Mouse (Mus musculus) G1E (cell line): ENCODE measurements around the gene Ppp1r12b. TPM values are rescaled to one million over a fixed set of nuclear protein-coding genes. Genes with fewer than 3 reads are reported as not detected.

Experiments used
- ATAC-seq: 2 replicates; pipeline ENCODE4 v1.8.0; 2016; ENCODE audit warnings: mild to moderate bottlenecking; ENCODE audit not compliant: insufficient number of reproducible peaks, poor library complexity, low FRiP score, severe bottlenecking; ENCODE audit errors: extremely low read depth
- DNase-seq: peaks from one replicate; pipeline ENCODE4 v3.0.0; 2012; ENCODE audit warnings: low spot score
- H3K27me3 ChIP-seq: 2 replicates; pipeline ENCODE4 v1.6.1; 2012; ENCODE audit warnings: mild to moderate bottlenecking, low read length, inconsistent platforms; ENCODE audit not compliant: insufficient read depth
- H3K36me3 ChIP-seq: replicated peaks from 2 replicates; pipeline ENCODE3; 2012; ENCODE audit warnings: mild to moderate bottlenecking, inconsistent platforms
- H3K4me1 ChIP-seq: 2 replicates; pipeline ENCODE4 v1.6.1; 2012; ENCODE audit warnings: low read depth, low read length, inconsistent platforms, mixed read lengths; ENCODE audit not compliant: insufficient read depth
- H3K4me3 ChIP-seq: 2 replicates; pipeline ENCODE4 v1.5.1; 2012; ENCODE audit warnings: low read depth, mild to moderate bottlenecking, inconsistent platforms, low read length, moderate library complexity, mixed read lengths
- H3K9me3 ChIP-seq: replicated peaks from 2 replicates; pipeline ENCODE4 v1.6.1; 2012; ENCODE audit warnings: inconsistent platforms
- CTCF ChIP-seq: IDR thresholded peaks from 2 replicates; pipeline ENCODE4 v1.5.1; 2012; ENCODE audit warnings: low read depth, low read length, inconsistent platforms, mixed read lengths
- GATA1 ChIP-seq: IDR thresholded peaks from 2 replicates; pipeline ENCODE4 v1.6.1; 2012; ENCODE audit warnings: borderline replicate concordance, low read length, inconsistent platforms, mixed read lengths
- GATA2 ChIP-seq: IDR thresholded peaks from 2 replicates; pipeline ENCODE4 v1.6.1; 2012; ENCODE audit warnings: low read depth, low read length, inconsistent platforms, borderline replicate concordance
- POLR2AphosphoS5 ChIP-seq: IDR thresholded peaks from 2 replicates; pipeline ENCODE4 v1.6.1; 2012; ENCODE audit warnings: low read depth, low read length, inconsistent platforms; ENCODE audit not compliant: insufficient replicate concordance
- TAL1 ChIP-seq: conservative IDR thresholded peaks from 2 replicates; pipeline ENCODE4 v1.6.1; 2012; ENCODE audit warnings: low read depth, low read length, inconsistent platforms, mixed read lengths
- polyA plus RNA-seq: library from polyadenylated mRNA; stranded (reverse); fragments of >175 nt; gene quantifications from 2 replicates; pipeline ENCODE4 v1.2.3, GENCODE M21; 2012
- total RNA-seq, 2 experiments: library from RNA; stranded (forward) in 1 of 2; stranded (reverse) in 1 of 2; fragments of 200-1000 nt in 1 of 2; fragments of >200 nt in 1 of 2; fragmentation: Nextera tagmentation in 1 of 2; gene quantifications; 2 replicates each; pipeline ENCODE4 v1.2.3; 2014 to 2017

Gene Ppp1r12b
- total and polyA plus RNA-seq, 3 experiments = 1.7 to 15.7 (median 8.2) TPM

GRCm38 (mm10) chr1:134805471-134805870 is 150.3 kb downstream of the Ppp1r12b start:
- Histone ChIP-seq H3K9me3 (no peaks in the 10 kb centered on the region), H3K4me1 (no peaks in the 10 kb centered on the region), H3K27me3 (no peaks in the 10 kb centered on the region), H3K36me3 (no peaks in the 10 kb centered on the region), H3K4me3 (no peak overlapping the region)
- no peak for ATAC-seq
- no peak for DNase-seq
- TF ChIP-seq CTCF (no peak), TAL1 (no peak), GATA2 (no peak), POLR2AphosphoS5 (no peak), GATA1 (no peak)

- Histone ChIP-seq H3K9me3 (no peaks in the 10 kb centered on the region; the same call in 1 of the 2 replicates), H3K27me3 (no peaks in the 10 kb centered on the region), H3K36me3 (peaks cover 3% of the 10 kb centered on the region), H3K4me3 (no peak overlapping the region), H3K4me1 (no peaks in the 10 kb centered on the region)
- DNase-seq = no peak
- TF ChIP-seq GATA1 = no peak
- no peak for TF ChIP-seq CTCF
- TF ChIP-seq GATA2 = no peak
- TF ChIP-seq TAL1 = no peak
- no peak for TF ChIP-seq POLR2AphosphoS5
- no peak for ATAC-seq
Measured at GRCm38 (mm10) chr1:134804373-134804772, 151.4 kb downstream of the Ppp1r12b start.

GRCm38 (mm10) chr1:134803286-134804117 is 152.2 kb downstream of the Ppp1r12b start:
- Histone ChIP-seq H3K4me1 (no peaks in the 10 kb centered on the region), H3K36me3 (peaks cover 5% of the 10 kb centered on the region), H3K4me3 (no peak overlapping the region), H3K27me3 (no peaks in the 10 kb centered on the region), H3K9me3 (no peaks in the 10 kb centered on the region; the same call in 1 of the 2 replicates)
- DNase-seq = no peak
- TF ChIP-seq TAL1 = no peak
- no peak for TF ChIP-seq GATA1
- no peak for TF ChIP-seq GATA2
- TF ChIP-seq POLR2AphosphoS5 = no peak
- TF ChIP-seq CTCF = no peak
- ATAC-seq = no peak

DNA sequence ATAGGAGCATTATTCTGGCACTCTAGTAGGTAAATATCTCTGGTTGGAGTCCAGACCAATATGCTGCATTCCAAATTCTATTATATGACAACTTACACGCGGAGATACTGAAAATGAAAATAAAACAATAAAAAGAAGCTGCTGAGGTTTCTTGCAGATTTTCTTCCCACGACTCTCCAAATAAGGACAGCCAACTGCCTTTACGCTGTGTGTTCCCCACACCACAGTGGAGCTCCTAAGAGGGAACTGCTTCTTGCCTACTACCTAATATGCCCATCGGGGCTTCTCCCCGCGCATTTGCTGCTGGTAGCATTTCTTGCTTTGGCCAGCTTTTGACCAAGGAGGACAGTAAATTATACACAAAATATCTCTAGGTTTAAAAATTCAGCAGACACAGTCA is 154.0 kb downstream of the Ppp1r12b start:
- Histone ChIP-seq H3K4me1 (no peaks in the 10 kb centered on the region), H3K36me3 (peaks cover 9% of the 10 kb centered on the region), H3K9me3 (no peaks in the 10 kb centered on the region; the same call in 1 of the 2 replicates), H3K4me3 (no peak overlapping the region), H3K27me3 (no peaks in the 10 kb centered on the region)
- no peak for TF ChIP-seq POLR2AphosphoS5
- TF ChIP-seq GATA1 = no peak
- TF ChIP-seq GATA2 = no peak
- no peak for TF ChIP-seq CTCF
- no peak for TF ChIP-seq TAL1
- no peak for DNase-seq
- ATAC-seq = no peak

DNA sequence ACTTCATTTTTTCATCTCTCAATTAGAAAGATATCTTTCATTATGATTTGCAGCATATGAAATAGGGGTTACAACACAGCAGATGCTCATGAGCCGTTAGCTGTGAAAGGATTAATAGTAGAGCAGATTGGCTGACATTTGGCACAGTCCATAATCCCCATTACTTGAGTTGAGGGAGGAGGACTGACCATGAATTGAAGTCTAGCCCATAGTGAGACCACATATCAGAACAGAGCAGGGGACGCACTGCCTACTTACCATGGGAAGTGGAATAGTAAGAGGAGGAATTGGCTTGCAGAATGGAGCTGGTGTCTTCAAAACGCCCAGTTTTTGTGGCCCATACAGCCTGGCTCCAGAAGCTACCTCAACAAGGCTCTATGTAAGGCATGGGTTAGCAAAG is 159.2 kb downstream of the Ppp1r12b start:
- Histone ChIP-seq H3K27me3 (no peaks in the 10 kb centered on the region), H3K9me3 (no peaks in the 10 kb centered on the region; the same call in 1 of the 2 replicates), H3K4me3 (no peak overlapping the region), H3K4me1 (no peaks in the 10 kb centered on the region), H3K36me3 (peaks cover 11% of the 10 kb centered on the region)
- DNase-seq (no peak), ATAC-seq (no peak)
- TF ChIP-seq CTCF (no peak), GATA1 (no peak), TAL1 (no peak), POLR2AphosphoS5 (no peak), GATA2 (no peak)

DNA sequence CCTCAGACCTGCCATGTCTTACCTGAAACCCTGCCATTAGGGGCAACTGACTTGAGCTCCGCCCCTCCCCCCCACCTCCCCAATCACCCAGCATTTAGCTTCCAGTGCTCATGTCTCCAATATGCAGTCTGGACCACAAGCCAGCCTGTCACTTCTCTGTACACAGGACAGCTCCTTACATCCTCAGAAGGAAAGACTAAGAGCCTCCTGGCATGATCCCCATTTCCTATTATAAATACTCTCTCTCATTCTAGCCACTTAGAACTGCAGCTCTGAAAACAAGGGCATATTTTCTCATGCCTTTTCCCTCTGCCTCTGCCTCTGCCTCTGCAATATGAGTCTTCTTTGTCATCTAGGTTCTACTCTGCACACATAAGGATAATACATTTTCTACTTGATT is 159.7 kb downstream of the Ppp1r12b start:
- DNase-seq (no peak), ATAC-seq (no peak)
- no peaks in the 10 kb centered on the region; the same call in 1 of the 2 replicates for H3K9me3 ChIP-seq
- H3K4me1 ChIP-seq = peaks cover under 1% of the 10 kb centered on the region; the same call in 1 of the 2 replicates
- TF ChIP-seq TAL1 = no peak
- TF ChIP-seq GATA2 = no peak
- no peak for TF ChIP-seq GATA1
- TF ChIP-seq CTCF = no peak
- no peak for TF ChIP-seq POLR2AphosphoS5
- no peak overlapping the region for H3K4me3 ChIP-seq
- H3K36me3 ChIP-seq = peaks cover 11% of the 10 kb centered on the region
- H3K27me3 ChIP-seq = no peaks in the 10 kb centered on the region
